Mouse (Mus musculus): ENCODE data around the gene Svs6. TPM values are rescaled to one million over a fixed set of nuclear protein-coding genes. Genes with fewer than 3 reads are reported as not detected.

Svs6 gene
- polyA plus RNA-seq, 1 experiment = not detected

GRCm38 (mm10) chr2:164360974-164361657 is 44.6 kb downstream of the Svs6 start:
- Histone ChIP-seq H3K4me3 (ENCODE audit: insufficient read depth, low read depth, low read length) (no peak overlapping the region), H3K4me1 (ENCODE audit: control insufficient read depth, insufficient read depth, insufficient read length, low read length) (no peaks in the 10 kb centered on the region), H3K27ac (replicated peaks; ENCODE audit: low read depth, low read length) (no peak overlapping the region)

- Histone ChIP-seq H3K4me1 (ENCODE audit: control insufficient read depth, insufficient read depth, insufficient read length, low read length) (no peaks in the 10 kb centered on the region), H3K27ac (replicated peaks; ENCODE audit: low read depth, low read length) (no peak overlapping the region), H3K4me3 (ENCODE audit: insufficient read depth, low read depth, low read length) (no peak overlapping the region)
Observed at GRCm38 (mm10) chr2:164366947-164367346, 50.4 kb downstream of the Svs6 start.

Other genes with a start within 250 kb of the Svs6 start
- gene Stk4, start 246.4 kb upstream of the Svs6 start, polyA plus RNA-seq (2012; ENCODE audit: insufficient read depth, insufficient read length, missing spikeins) = 16.8 and 17.8 TPM in 2 replicates
- 16.4 and 21.0 TPM in 2 replicates for gene Tomm34, start 245.6 kb upstream of the Svs6 start, polyA plus RNA-seq (2012; ENCODE audit: insufficient read depth, insufficient read length, missing spikeins)
- not detected in 2 replicates for gene Kcns1, start 145.6 kb upstream of the Svs6 start, polyA plus RNA-seq (2012; ENCODE audit: insufficient read depth, insufficient read length, missing spikeins)
- gene Wfdc5, start 134.0 kb upstream of the Svs6 start, polyA plus RNA-seq (2012; ENCODE audit: insufficient read depth, insufficient read length, missing spikeins) = not detected in 2 replicates
- not detected in 2 replicates for gene Wfdc12, start 126.1 kb upstream of the Svs6 start, polyA plus RNA-seq (2012; ENCODE audit: insufficient read depth, insufficient read length, missing spikeins)
- not detected in 2 replicates for gene Wfdc15a, start 116.6 kb upstream of the Svs6 start, polyA plus RNA-seq (2012; ENCODE audit: insufficient read depth, insufficient read length, missing spikeins)
- gene Wfdc15b, start 95.1 kb upstream of the Svs6 start, polyA plus RNA-seq (2012; ENCODE audit: insufficient read depth, insufficient read length, missing spikeins) = not detected in 2 replicates
- gene Svs2, start 78.3 kb upstream of the Svs6 start, polyA plus RNA-seq (2012; ENCODE audit: insufficient read depth, insufficient read length, missing spikeins) = not detected in 2 replicates
- not detected in 2 replicates for gene Svs3b, start 60.1 kb upstream of the Svs6 start, polyA plus RNA-seq (2012; ENCODE audit: insufficient read depth, insufficient read length, missing spikeins)
- not detected in 2 replicates for gene Svs4, start 38.3 kb upstream of the Svs6 start, polyA plus RNA-seq (2012; ENCODE audit: insufficient read depth, insufficient read length, missing spikeins)
- not detected in 2 replicates for gene Svs3a, start 27.5 kb upstream of the Svs6 start, polyA plus RNA-seq (2012; ENCODE audit: insufficient read depth, insufficient read length, missing spikeins)
- not detected in 2 replicates for gene Svs5, start 16.0 kb downstream of the Svs6 start, polyA plus RNA-seq (2012; ENCODE audit: insufficient read depth, insufficient read length, missing spikeins)
- 2.6 TPM in 1 of 2 replicates, not detected in the other for gene Slpi, start 72.3 kb downstream of the Svs6 start, polyA plus RNA-seq (2012; ENCODE audit: insufficient read depth, insufficient read length, missing spikeins)
- not detected in 2 replicates for gene Rbpjl, start 86.4 kb downstream of the Svs6 start, polyA plus RNA-seq (2012; ENCODE audit: insufficient read depth, insufficient read length, missing spikeins)
- 0.52 TPM in 1 of 2 replicates, not detected in the other for gene Matn4, start 88.4 kb downstream of the Svs6 start, polyA plus RNA-seq (2012; ENCODE audit: insufficient read depth, insufficient read length, missing spikeins)
- 34.7 and 37.6 TPM in 2 replicates for gene Sdc4, start 127.1 kb downstream of the Svs6 start, polyA plus RNA-seq (2012; ENCODE audit: insufficient read depth, insufficient read length, missing spikeins)
- 24.4 and 27.2 TPM in 2 replicates for gene Sys1, start 140.2 kb downstream of the Svs6 start, polyA plus RNA-seq (2012; ENCODE audit: insufficient read depth, insufficient read length, missing spikeins)
- gene Gm20458, start 144.2 kb downstream of the Svs6 start, polyA plus RNA-seq (2012; ENCODE audit: insufficient read depth, insufficient read length, missing spikeins) = 2.4 TPM in 1 of 2 replicates, not detected in the other
- not detected in 2 replicates for gene Trp53tg5, start 157.0 kb downstream of the Svs6 start, polyA plus RNA-seq (2012; ENCODE audit: insufficient read depth, insufficient read length, missing spikeins)
- gene Dbndd2, start 169.4 kb downstream of the Svs6 start, polyA plus RNA-seq (2012; ENCODE audit: insufficient read depth, insufficient read length, missing spikeins) = 23.0 and 26.8 TPM in 2 replicates
- 15.7 and 21.6 TPM in 2 replicates for gene Pigt, start 180.8 kb downstream of the Svs6 start, polyA plus RNA-seq (2012; ENCODE audit: insufficient read depth, insufficient read length, missing spikeins)
- not detected in 2 replicates for gene Wfdc2, start 245.7 kb downstream of the Svs6 start, polyA plus RNA-seq (2012; ENCODE audit: insufficient read depth, insufficient read length, missing spikeins)